Mouse (Mus musculus) kidney, adult 2 months (tissue): ENCODE results near the gene Mroh8.

Experiments
- CTCF ChIP-seq: fragments of 200-500 bp; conservative IDR thresholded peaks from 2 replicates; pipeline ENCODE4 v1.5.1; 2011; ENCODE audit warnings: low read depth, mild to moderate bottlenecking, control low read depth, low read length, moderate library complexity, mixed read lengths; ENCODE audit not compliant: insufficient read depth, insufficient read length
- POLR2A ChIP-seq: fragments of 200-500 bp; IDR thresholded peaks from one replicate; pipeline ENCODE4 v1.6.1; 2011; ENCODE audit warnings: low read depth, low read length, control low read depth

GRCm38 (mm10) chr2:157309611-157310010 lies 30.3 kb upstream of the Mroh8 start:
- no peak for TF ChIP-seq CTCF
- no peak for TF ChIP-seq POLR2A
